Mouse (Mus musculus) megakaryocyte, embryonic 14.5 days (primary cell): ENCODE results near the gene Utp14b. TPM values are rescaled to one million over a fixed set of nuclear protein-coding genes. Genes with fewer than 3 reads are reported as not detected.

Experiments
- H3K27me3 ChIP-seq: replicated peaks from 2 replicates; pipeline ENCODE3; 2012; ENCODE audit warnings: inconsistent platforms
- H3K36me3 ChIP-seq: replicated peaks from 2 replicates; pipeline ENCODE3; 2012; ENCODE audit warnings: low read length, inconsistent platforms, mixed read lengths
- H3K4me1 ChIP-seq: 2 replicates; pipeline ENCODE4 v1.6.1; 2012; ENCODE audit warnings: inconsistent platforms
- H3K4me3 ChIP-seq: replicated peaks from 2 replicates; pipeline ENCODE3; 2012; ENCODE audit warnings: moderate library complexity, mild to moderate bottlenecking, inconsistent platforms
- H3K9me3 ChIP-seq: 2 replicates; pipeline ENCODE4 v1.6.1; 2012; ENCODE audit warnings: inconsistent platforms
- FLI1 ChIP-seq: IDR thresholded peaks from 2 replicates; pipeline ENCODE4 v1.6.1; 2012; ENCODE audit warnings: low read length, inconsistent platforms, mixed read lengths
- GATA1 ChIP-seq: IDR thresholded peaks from 3 replicates; pipeline ENCODE4 v1.6.1; 2012; ENCODE audit warnings: mixed read lengths, low read length, inconsistent platforms, borderline replicate concordance
- polyA plus RNA-seq: library from polyadenylated mRNA; stranded (reverse); fragments of >175 nt; gene quantifications from 2 replicates; pipeline ENCODE4 v1.2.3, GENCODE M21; 2012; ENCODE audit warnings: low replicate concordance; ENCODE audit not compliant: insufficient read depth

Utp14b gene
- polyA plus RNA-seq, 1 experiment, result 0.39 TPM

GRCm38 (mm10) chr1:78706338-78706737, 48.5 kb downstream of the Utp14b start:
- Histone ChIP-seq H3K27me3 (no peaks in the 10 kb centered on the region), H3K9me3 (no peaks in the 10 kb centered on the region), H3K36me3 (peaks cover 67% of the 10 kb centered on the region), H3K4me1 (peaks cover 74% of the 10 kb centered on the region), H3K4me3 (no peak overlapping the region)
- TF ChIP-seq FLI1, result no peak
- no peak for TF ChIP-seq GATA1

DNA sequence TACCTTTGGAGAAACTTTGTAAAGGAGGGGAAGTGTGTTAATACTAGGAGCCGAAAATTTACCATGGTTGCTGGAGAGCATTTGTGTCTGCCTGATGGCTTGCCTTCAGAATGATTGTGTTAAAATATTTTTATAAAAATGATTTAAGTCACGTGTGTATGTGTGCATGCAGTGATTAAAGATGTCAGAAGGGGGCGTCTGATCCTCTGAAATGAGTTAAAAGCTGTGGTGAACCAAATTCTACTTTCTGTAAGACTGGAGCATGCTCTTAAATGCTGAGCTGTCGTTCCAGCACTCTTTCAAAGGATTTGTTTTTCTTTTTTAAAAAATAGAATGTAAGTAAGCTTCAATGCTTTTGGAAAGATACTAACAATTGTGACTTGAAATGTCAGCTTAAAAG, 49.4 kb downstream of the Utp14b start:
- peaks cover 69% of the 10 kb centered on the region for H3K4me1 ChIP-seq
- H3K9me3 ChIP-seq, result no peaks in the 10 kb centered on the region
- H3K36me3 ChIP-seq, result peaks cover 58% of the 10 kb centered on the region
- H3K27me3 ChIP-seq, result no peaks in the 10 kb centered on the region
- TF ChIP-seq GATA1 (no peak), FLI1 (no peak)
- H3K4me3 ChIP-seq, result no peak overlapping the region

DNA sequence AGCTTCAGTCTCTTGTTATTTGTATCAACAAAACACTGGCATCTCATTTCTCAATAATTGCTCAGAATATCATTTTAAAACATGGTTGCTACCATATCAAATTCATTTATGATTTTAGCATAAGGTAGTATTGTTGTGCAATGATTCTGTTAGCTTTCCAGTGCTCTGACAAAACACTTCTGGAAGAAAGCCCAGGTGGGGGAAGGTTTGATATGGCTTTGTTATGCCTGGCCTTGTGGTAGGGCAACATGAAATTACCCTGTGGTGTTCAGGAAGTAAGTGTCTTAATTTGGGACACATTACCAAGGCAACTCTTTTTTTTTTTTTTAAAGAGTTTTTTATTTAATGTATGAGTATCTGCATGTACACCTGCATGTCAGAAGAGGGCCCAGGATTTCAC, 52.2 kb downstream of the Utp14b start:
- H3K4me3 ChIP-seq, result no peak overlapping the region
- H3K36me3 ChIP-seq, result peaks cover 31% of the 10 kb centered on the region
- H3K27me3 ChIP-seq, result no peaks in the 10 kb centered on the region
- TF ChIP-seq GATA1, result no peak
- no peak for TF ChIP-seq FLI1
- H3K4me1 ChIP-seq, result peaks cover 47% of the 10 kb centered on the region
- no peaks in the 10 kb centered on the region for H3K9me3 ChIP-seq

DNA sequence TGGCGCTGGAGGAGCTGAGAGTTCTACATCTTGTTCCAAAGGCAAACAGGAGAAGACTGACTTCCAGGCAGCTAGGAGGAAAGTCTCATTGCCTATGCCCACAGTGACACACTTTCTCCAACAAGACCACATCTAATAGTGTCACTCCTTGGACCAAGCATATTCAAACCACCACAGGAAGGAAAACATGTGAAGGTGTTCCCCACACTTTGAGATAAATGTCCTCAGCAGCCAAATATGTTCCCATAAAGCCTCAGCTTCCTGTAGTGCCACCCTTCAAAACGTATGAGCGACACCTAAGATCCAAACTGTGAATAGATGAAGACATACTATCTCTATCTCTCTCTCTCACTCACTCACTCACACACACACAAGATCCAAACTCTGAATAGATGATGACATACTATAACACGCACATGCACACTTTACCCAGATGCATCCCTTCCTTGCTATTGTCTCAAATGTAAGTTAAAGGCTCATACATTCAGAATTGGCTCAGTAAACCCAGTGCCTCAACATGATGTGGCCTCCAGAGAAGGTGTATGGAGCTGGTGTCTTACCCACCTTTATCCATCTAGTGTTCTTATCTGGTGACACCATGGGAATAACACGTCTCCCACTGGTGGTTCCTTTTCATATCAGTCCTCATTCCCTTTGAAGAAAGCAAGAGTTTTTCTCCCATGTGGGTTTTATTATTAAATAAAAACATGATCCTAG, 52.9 kb downstream of the Utp14b start:
- TF ChIP-seq GATA1 (no peak), FLI1 (no peak)
- no peaks in the 10 kb centered on the region for H3K27me3 ChIP-seq
- H3K4me1 ChIP-seq, result peaks cover 45% of the 10 kb centered on the region

More for the DNA sequence above, 52.9 kb downstream of the Utp14b start:
- Histone ChIP-seq H3K9me3 (no peaks in the 10 kb centered on the region), H3K36me3 (peaks cover 24% of the 10 kb centered on the region), H3K4me3 (no peak overlapping the region)

Other genes with a start within 250 kb of the Utp14b start
- gene Farsb, start 169.1 kb upstream of the Utp14b start, polyA plus RNA-seq, result 0.95 and 3.4 TPM in 2 replicates
- not detected in 2 replicates for gene Mogat1, start 147.0 kb upstream of the Utp14b start, polyA plus RNA-seq
- not detected in 2 replicates for gene BC035947, start 145.9 kb upstream of the Utp14b start, polyA plus RNA-seq
- gene Acsl3, start 213 bp upstream of the Utp14b start, polyA plus RNA-seq, result 3.3 TPM in 1 of 2 replicates, not detected in the other
- gene Kcne4, start 158.7 kb downstream of the Utp14b start, polyA plus RNA-seq, result 0.83 TPM in 1 of 2 replicates, not detected in the other